Mouse (Mus musculus): ENCODE data around the gene Mrnip. TPM values are rescaled to one million over a fixed set of nuclear protein-coding genes. Genes with fewer than 3 reads are reported as not detected.

The Mrnip gene
- total RNA-seq, 2 experiments from 2014 or later: 4.4 to 5.3 TPM

- DNase-seq (ENCODE audit: low spot score in 2 of 2): no peak
Measured at GRCm38 (mm10) chr11:50198916-50199315, 24.7 kb downstream of the Mrnip start.

- no peak for DNase-seq (ENCODE audit: low spot score in 2 of 2)
Measured at GRCm38 (mm10) chr11:50200613-50201012, 26.4 kb downstream of the Mrnip start.

GRCm38 (mm10) chr11:50201590-50201989 lies 27.3 kb downstream of the Mrnip start:
- DNase-seq (ENCODE audit: low spot score in 2 of 2): no peak

GRCm38 (mm10) chr11:50203302-50203827 lies 29.1 kb downstream of the Mrnip start:
- no peak for DNase-seq (ENCODE audit: low spot score in 2 of 2)

- DNase-seq (ENCODE audit: low spot score in 2 of 2): no peak
Measured at GRCm38 (mm10) chr11:50205434-50205833, 31.2 kb downstream of the Mrnip start.

- DNase-seq (ENCODE audit: low spot score in 2 of 2): no peak
Measured at GRCm38 (mm10) chr11:50206037-50206436, 31.8 kb downstream of the Mrnip start.

GRCm38 (mm10) chr11:50207344-50207743 lies 33.1 kb downstream of the Mrnip start:
- DNase-seq (ENCODE audit: low spot score in 2 of 2): no peak

- no peak for DNase-seq (ENCODE audit: low spot score in 2 of 2)
Measured at GRCm38 (mm10) chr11:50208039-50208438, 33.8 kb downstream of the Mrnip start.

GRCm38 (mm10) chr11:50210101-50210504 lies 35.9 kb downstream of the Mrnip start:
- DNase-seq (ENCODE audit: low spot score in 2 of 2): peak; percentile 72 to 74

- peak; percentile 93 to 94 for DNase-seq (ENCODE audit: low spot score in 2 of 2)
Measured at GRCm38 (mm10) chr11:50210505-50211151, 36.4 kb downstream of the Mrnip start, which contains the start of the genes Sqstm1 and Mgat4b. Gene Sqstm1, minus strand, starts transcription at chr11:50210827. Gene Mgat4b, plus strand, starts transcription at chr11:50210890.

- DNase-seq (ENCODE audit: low spot score in 2 of 2): no peak
Measured at GRCm38 (mm10) chr11:50211322-50212059, 37.2 kb downstream of the Mrnip start.

- no peak for DNase-seq (ENCODE audit: low spot score in 2 of 2)
Measured at GRCm38 (mm10) chr11:50212060-50212739, 38.0 kb downstream of the Mrnip start.

GRCm38 (mm10) chr11:50212848-50213758 lies 38.9 kb downstream of the Mrnip start:
- DNase-seq (ENCODE audit: low spot score in 2 of 2): peak; percentile 74 to 84

GRCm38 (mm10) chr11:50214631-50215030 lies 40.4 kb downstream of the Mrnip start:
- no peak for DNase-seq (ENCODE audit: low spot score in 2 of 2)

- no peak for DNase-seq (ENCODE audit: low spot score in 2 of 2)
Measured at GRCm38 (mm10) chr11:50215633-50216032, 41.4 kb downstream of the Mrnip start.

- no peak for DNase-seq (ENCODE audit: low spot score in 2 of 2)
Measured at GRCm38 (mm10) chr11:50216724-50217366, 42.6 kb downstream of the Mrnip start.

- no peak for DNase-seq (ENCODE audit: low spot score in 2 of 2)
Measured at GRCm38 (mm10) chr11:50217811-50218210, 43.6 kb downstream of the Mrnip start.

GRCm38 (mm10) chr11:50219833-50220232 lies 45.6 kb downstream of the Mrnip start:
- DNase-seq (ENCODE audit: low spot score in 2 of 2): no peak

- no peak for DNase-seq (ENCODE audit: low spot score in 2 of 2)
Measured at GRCm38 (mm10) chr11:50222559-50223276, 48.5 kb downstream of the Mrnip start.
